Comparison of ENCODE assay signal across 9 mouse cellular contexts in genomic region chr10:93391296-93391695, GRCm38 (mm10).
DNase-seq lines count a peak whose midpoint lies in the region; ATAC-seq and TF ChIP-seq lines count a peak whose summit lies in the region.
"Had no signal": no experiment of that assay in that cellular context is flagged by ENCODE, and none has a peak within 500 bp of the region (broad histone marks: within the 10 kb centered on the region; RNA-seq: fewer than 3 reads in every experiment).

No protein-coding gene starts in this region.

- intact Hi-C loops in heart, postnatal 10 days (cut with DNase I): no loop called here

- H3K36me3 ChIP-seq in MEL (ENCODE audit: control insufficient read depth in 1 of 2, insufficient read depth in 2 of 2, low read length in 2 of 2): no peaks in the 10 kb centered on the region
- no peaks in the 10 kb centered on the region for H3K36me3 ChIP-seq in hindbrain, postnatal 0 days (ENCODE audit: insufficient read depth, low read length)
- no peaks in the 10 kb centered on the region for H3K36me3 ChIP-seq in midbrain, embryonic 16.5 days (ENCODE audit: control insufficient read depth, insufficient read depth, low read length)

- no peak overlapping the region for H3K9ac ChIP-seq in MEL (ENCODE audit: control insufficient read depth, low read depth, low read length, poor library complexity, severe bottlenecking)
- no peak overlapping the region for H3K9ac ChIP-seq in hindbrain, postnatal 0 days (replicated peaks; ENCODE audit: low read length)
- no peak overlapping the region for H3K9ac ChIP-seq in midbrain, embryonic 16.5 days (ENCODE audit: low read depth, low read length)

- no peaks in the 10 kb centered on the region; a peak in 2 of 4 replicates for H3K27me3 ChIP-seq in MEL (ENCODE audit: control insufficient read depth in 1 of 2, insufficient read depth in 2 of 2, low read length in 2 of 2)
- H3K27me3 ChIP-seq in hindbrain, postnatal 0 days (ENCODE audit: insufficient read depth, low read length): no peaks in the 10 kb centered on the region
- no peaks in the 10 kb centered on the region for H3K27me3 ChIP-seq in midbrain, embryonic 16.5 days (ENCODE audit: control insufficient read depth, insufficient read depth, low read depth, low read length)

- peaks cover 0 to 6% of the 10 kb centered on the region in 2 experiments; a peak in 2 of 4 replicates for H3K4me1 ChIP-seq in MEL (ENCODE audit: control insufficient read depth in 1 of 2, insufficient read depth in 2 of 2, low read length in 2 of 2)
- H3K4me1 ChIP-seq in hindbrain, postnatal 0 days (ENCODE audit: insufficient read depth, low read length): no peaks in the 10 kb centered on the region
- H3K4me1 ChIP-seq in midbrain, embryonic 16.5 days (ENCODE audit: control insufficient read depth, insufficient read depth, low read length): no peaks in the 10 kb centered on the region

- TF ChIP-seq RAD21 in MEL (IDR thresholded peaks at IDR 0.05; ENCODE audit: low read depth, low read length): no peak

- no peak overlapping the region for H3K4me3 ChIP-seq in MEL (ENCODE audit: control insufficient read depth in 1 of 2, insufficient read depth in 1 of 2, low read depth in 2 of 2, low read length in 2 of 2)
- H3K4me3 ChIP-seq in hindbrain, postnatal 0 days (ENCODE audit: low read length): no peak overlapping the region
- no peak overlapping the region for H3K4me3 ChIP-seq in midbrain, embryonic 16.5 days (ENCODE audit: low read depth, low read length)

- TF ChIP-seq EP300 in MEL (IDR thresholded peaks at IDR 0.05; ENCODE audit: low read depth in 1 of 2, low read length in 2 of 2): no peak

- no peak for TF ChIP-seq POLR2A in MEL (IDR thresholded peaks at IDR 0.05; ENCODE audit: control insufficient read depth in 1 of 2, insufficient read depth in 1 of 2, low read depth in 1 of 2, low read length in 2 of 2, poor library complexity in 1 of 2)

- H3K4me2 ChIP-seq in hindbrain, postnatal 0 days (ENCODE audit: low read depth, low read length): no peak overlapping the region
- H3K4me2 ChIP-seq in midbrain, embryonic 16.5 days (ENCODE audit: low read length): no peak overlapping the region

- no peak overlapping the region for H3K27ac ChIP-seq in MEL (ENCODE audit: control insufficient read depth, low read depth, low read length)
- no peak overlapping the region for H3K27ac ChIP-seq in hindbrain, postnatal 0 days
- no peak overlapping the region for H3K27ac ChIP-seq in midbrain, embryonic 16.5 days (ENCODE audit: low read length)

- TF ChIP-seq CTCF in MEL (IDR thresholded peaks at IDR 0.05 in 2 of 3, conservative IDR thresholded peaks at IDR 0.05 in 1 of 3; ENCODE audit: control insufficient read depth in 1 of 3, insufficient read depth in 1 of 3, low read depth in 2 of 3, low read length in 3 of 3, poor library complexity in 1 of 3, severe bottlenecking in 1 of 3): no peak
- TF ChIP-seq CTCF in hindbrain, postnatal 0 days (IDR thresholded peaks at IDR 0.05; ENCODE audit: low read depth): no peak

- DNase-seq in MEL (ENCODE audit: low read depth, low spot score) (peak; percentile 52), adipocyte (ENCODE audit: low spot score) (no peak)
- DNase-seq in heart, postnatal 10 days: peak; percentile 44 to 66
- DNase-seq in lung, adult 18-20 months: peak; percentile 45 to 62
- no peak for DNase-seq in hindbrain, postnatal 0 days (ENCODE audit: low spot score)
- no peak for DNase-seq in c-Kit-positive CD71-positive TER-119-positive erythroid progenitor cells, embryonic 14.5 days (ENCODE audit: low spot score)
- DNase-seq: midbrain, embryonic 14.5 days had no signal

- H3K9me3 ChIP-seq in MEL (replicated peaks; ENCODE audit: insufficient read depth, low read length): no peaks in the 10 kb centered on the region
- H3K9me3 ChIP-seq in hindbrain, postnatal 0 days (ENCODE audit: low read length): no peaks in the 10 kb centered on the region
- H3K9me3 ChIP-seq in midbrain, embryonic 16.5 days (replicated peaks; ENCODE audit: control insufficient read depth, low read length, poor library complexity, severe bottlenecking): no peaks in the 10 kb centered on the region

- H3K79me2 ChIP-seq in MEL (ENCODE audit: control insufficient read depth, insufficient read depth, low read length, poor library complexity): no peaks in the 10 kb centered on the region

- 79% methylated on average over 5 of the region's 5 CpGs for WGBS in hindbrain, postnatal 0 days
- WGBS in midbrain, embryonic 16.5 days: 73% methylated on average over 5 of the region's 5 CpGs

- ATAC-seq in common myeloid progenitor, adult 5-6 weeks (replicated peaks; ENCODE audit: low read depth, poor library complexity, severe bottlenecking): peak; percentile 83
- no peak for ATAC-seq in hindbrain, postnatal 0 days
- no peak for ATAC-seq in midbrain, embryonic 16.5 days

TF ChIP-seq in MEL, 35 proteins besides CTCF, POLR2A, EP300 and RAD21:
- TF ChIP-seq USF1 (IDR thresholded peaks at IDR 0.05; ENCODE audit: low read depth, low read length): no peak
- no peak for TF ChIP-seq MAFK (IDR thresholded peaks at IDR 0.05; ENCODE audit: borderline replicate concordance, low read depth, low read length)
- TF ChIP-seq RCOR1 (IDR thresholded peaks at IDR 0.05; ENCODE audit: low read depth, low read length): no peak
- no peak for TF ChIP-seq POLR2AphosphoS5 (IDR thresholded peaks at IDR 0.05; ENCODE audit: borderline replicate concordance, low read depth, low read length)
- TF ChIP-seq USF2 (IDR thresholded peaks at IDR 0.05; ENCODE audit: borderline replicate concordance in 1 of 2, insufficient read depth in 1 of 2, low read depth in 1 of 2, low read length in 2 of 2): no peak
- no peak for TF ChIP-seq GATA1 (IDR thresholded peaks at IDR 0.05; ENCODE audit: low read depth, low read length)
- TF ChIP-seq SIN3A (IDR thresholded peaks at IDR 0.05; ENCODE audit: low read length): no peak

Comparison
In these comparisons a context has a peak if more than half of its experiments do, and no peak if none do; other contexts are left out.
1. DNase-seq: peak in MEL (single experiment), heart, postnatal 10 days (2 of 2) and lung, adult 18-20 months (2 of 2); none in hindbrain, postnatal 0 days (single experiment), adipocyte (single experiment) and c-Kit-positive CD71-positive TER-119-positive erythroid progenitor cells, embryonic 14.5 days (single experiment).